Mouse (Mus musculus) lung, adult 2 months (tissue): ENCODE measurements around the gene Itga2.

Source experiments
- CTCF ChIP-seq: fragments of 200-500 bp; IDR thresholded peaks from 2 replicates; pipeline ENCODE4 v1.5.1; 2011; ENCODE audit warnings: mild to moderate bottlenecking, low read length, control low read depth; ENCODE audit not compliant: insufficient read depth
- POLR2A ChIP-seq: fragments of 200-500 bp; IDR thresholded peaks from 2 replicates; pipeline ENCODE4 v1.6.1; 2011; ENCODE audit warnings: low read depth, mild to moderate bottlenecking, control low read depth, low read length, borderline replicate concordance; ENCODE audit errors: extremely low read depth

DNA sequence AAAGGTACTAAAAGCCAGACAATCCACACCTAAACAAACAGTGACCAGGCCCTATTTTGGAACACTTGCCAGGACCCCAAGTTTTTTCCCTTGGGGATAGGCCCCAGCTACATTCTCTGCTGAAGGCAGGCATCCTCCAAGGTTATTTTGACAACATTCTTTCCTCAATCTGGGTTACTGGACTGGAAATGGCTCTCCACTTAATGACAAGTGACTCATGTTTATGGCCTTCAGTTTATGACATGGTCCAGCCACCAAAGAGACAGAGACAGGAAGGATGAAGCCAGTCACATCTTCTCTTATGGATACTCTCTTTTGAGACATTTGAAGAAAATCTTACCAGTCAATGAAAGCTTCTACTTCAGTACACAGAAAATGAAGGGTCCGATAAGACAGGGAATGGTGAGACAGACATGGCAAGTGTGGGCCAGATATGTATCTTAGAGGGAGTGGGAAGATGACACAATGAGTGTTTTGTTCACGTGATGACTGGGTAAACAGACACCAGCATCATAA lies 55.8 kb downstream of the Itga2 start:
- TF ChIP-seq POLR2A (no peak), CTCF (no peak)
